10 mouse cellular contexts compared by ENCODE assay signal in genomic region chr4:91379559-91379958, GRCm38 (mm10). TPM values are rescaled to one million over a fixed set of nuclear protein-coding genes. Genes with fewer than 3 reads are reported as not detected.
DNase-seq lines count a peak whose midpoint lies in the region; ATAC-seq lines count a peak whose summit lies in the region.
"Had no signal": no experiment of that assay in that cellular context is flagged by ENCODE, and none has a peak within 500 bp of the region (broad histone marks: within the 10 kb centered on the region; RNA-seq: fewer than 3 reads in every experiment).

No protein-coding gene starts in this region.

- no peak for DNase-seq in kidney, postnatal 25 days
- DNase-seq in embryo, embryonic 10 days (ENCODE audit: low spot score): peak; percentile 81
- no peak for DNase-seq in frontal cortex, postnatal 36 days (ENCODE audit: low spot score in 2 of 2)
- DNase-seq: cerebellum, postnatal 36 days; lung, postnatal 4 days had no signal

- no peaks in the 10 kb centered on the region for H3K9me3 ChIP-seq in kidney, embryonic 15.5 days (replicated peaks)
- H3K9me3 ChIP-seq in hindbrain, embryonic 13.5 days: no peaks in the 10 kb centered on the region
- no peaks in the 10 kb centered on the region for H3K9me3 ChIP-seq in neural tube, embryonic 12.5 days

- ATAC-seq in kidney, embryonic 15.5 days (replicated peaks; ENCODE audit: low FRiP score): no peak
- ATAC-seq in hindbrain, embryonic 13.5 days (ENCODE audit: low FRiP score): no peak
- no peak for ATAC-seq in neural tube, embryonic 12.5 days (ENCODE audit: low FRiP score, low read depth)
- no peak for ATAC-seq in megakaryocyte progenitor cell, adult 5-6 weeks (replicated peaks; ENCODE audit: poor library complexity)
- ATAC-seq in inflammation-experienced regulatory T-cells, adult 6 months: no peak

- peaks cover 52% of the 10 kb centered on the region for H3K27me3 ChIP-seq in kidney, embryonic 15.5 days
- no peaks in the 10 kb centered on the region for H3K27me3 ChIP-seq in hindbrain, embryonic 13.5 days
- no peaks in the 10 kb centered on the region for H3K27me3 ChIP-seq in neural tube, embryonic 12.5 days (replicated peaks)

- no peak overlapping the region for H3K9ac ChIP-seq in kidney, embryonic 15.5 days
- H3K9ac ChIP-seq in hindbrain, embryonic 13.5 days: no peak overlapping the region
- H3K9ac ChIP-seq in neural tube, embryonic 12.5 days: no peak overlapping the region

- peaks cover 17% of the 10 kb centered on the region for H3K4me1 ChIP-seq in kidney, embryonic 15.5 days
- peaks cover 24% of the 10 kb centered on the region for H3K4me1 ChIP-seq in hindbrain, embryonic 13.5 days (replicated peaks)
- H3K4me1 ChIP-seq in neural tube, embryonic 12.5 days: peaks cover 17% of the 10 kb centered on the region

- no peak overlapping the region for H3K27ac ChIP-seq in kidney, embryonic 15.5 days
- H3K27ac ChIP-seq in hindbrain, embryonic 13.5 days: no peak overlapping the region
- no peak overlapping the region for H3K27ac ChIP-seq in neural tube, embryonic 12.5 days

- WGBS in kidney, embryonic 15.5 days: 1% methylated on average over 9 of the region's 9 CpGs
- WGBS in hindbrain, embryonic 13.5 days: 3% methylated on average over 9 of the region's 9 CpGs
- WGBS in neural tube, embryonic 12.5 days: 2% methylated on average over 9 of the region's 9 CpGs

- peak overlapping the region; percentile 26; the same call in 1 of the 2 replicates for H3K4me2 ChIP-seq in kidney, embryonic 15.5 days
- H3K4me2 ChIP-seq in hindbrain, embryonic 13.5 days: peak overlapping the region; percentile 75; the same call in 1 of the 2 replicates
- H3K4me2 ChIP-seq in neural tube, embryonic 12.5 days (replicated peaks): peak overlapping the region; percentile 69

- H3K4me3 ChIP-seq in kidney, embryonic 15.5 days (replicated peaks): no peak overlapping the region
- no peak overlapping the region for H3K4me3 ChIP-seq in hindbrain, embryonic 13.5 days
- no peak overlapping the region for H3K4me3 ChIP-seq in neural tube, embryonic 12.5 days

- H3K36me3 ChIP-seq in kidney, embryonic 15.5 days: no peaks in the 10 kb centered on the region
- H3K36me3 ChIP-seq in hindbrain, embryonic 13.5 days: no peaks in the 10 kb centered on the region
- H3K36me3 ChIP-seq in neural tube, embryonic 12.5 days: no peaks in the 10 kb centered on the region

RNA-seq across cellular contexts. Expression of gene Elavl2, which starts 21.0 kb away (rescaled TPM):
- 3.1 and 6.6 TPM in 2 replicates for polyA plus RNA-seq in kidney, embryonic 15.5 days (2015; fragmentation: Nextera tagmentation; extraction: Ambion mirVana)
- 154 and 159 TPM in 2 replicates for polyA plus RNA-seq in hindbrain, embryonic 13.5 days (2015; fragmentation: Nextera tagmentation; extraction: Ambion mirVana)
- 118 and 128 TPM in 2 replicates for polyA plus RNA-seq in neural tube, embryonic 12.5 days (2016; fragmentation: Nextera tagmentation; extraction: Ambion mirVana)
- not detected in 2 replicates for total RNA-seq in megakaryocyte progenitor cell, adult 5-6 weeks (2015)
- not detected in 2 replicates for total RNA-seq in megakaryocyte progenitor cell, adult 5-6 weeks (2017)
- under 1 TPM in 2 of 3 experiments, not detected in 1; 0.15 to 0.27 TPM for polyA plus RNA-seq in inflammation-experienced regulatory T-cells, adult 6 months (2017; shearing (Covaris generic))

Comparison
In these comparisons a context has a peak if more than half of its experiments do, and no peak if none do; other contexts are left out.
1. RNA of gene Elavl2, which starts 21.0 kb away (polyA plus RNA-seq): 154 to 159 TPM in hindbrain, embryonic 13.5 days and 118 to 128 TPM in neural tube, embryonic 12.5 days; 3.1 to 6.6 TPM in kidney, embryonic 15.5 days and 0.15 to 0.27 TPM in inflammation-experienced regulatory T-cells, adult 6 months; every median in the first group is over 10 times any median in the second.
2. Peak in every context shown above with its lines, with median percentiles within 50 percentile points of each other: H3K4me2 ChIP-seq.